Mouse (Mus musculus): Measurements from ENCODE around the gene Macf1.

DNA sequence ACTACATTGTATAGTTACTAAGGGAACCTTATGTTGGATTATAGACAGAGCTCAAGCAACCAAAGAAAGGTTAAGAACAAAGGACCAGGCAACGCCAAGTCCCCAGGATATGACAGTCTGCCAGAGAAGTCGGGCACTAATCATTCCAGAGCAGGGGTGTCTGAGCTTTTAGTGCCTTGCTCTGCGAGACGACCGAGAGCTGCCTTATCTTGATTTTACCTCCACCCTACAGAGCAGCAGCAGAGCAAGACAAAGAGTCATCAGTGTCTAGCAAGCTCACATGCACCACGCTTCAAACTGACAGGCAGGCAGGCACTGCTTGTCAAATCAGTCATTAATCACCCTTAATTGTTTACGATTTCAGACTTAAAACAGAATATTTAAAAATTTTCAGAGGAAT lies 237.4 kb downstream of the Macf1 start:
- TF ChIP-seq CTCF (conservative IDR thresholded peaks at IDR 0.05; ENCODE audit: low read length) = no peak
- no peak for TF ChIP-seq NANOG (IDR thresholded peaks at IDR 0.05; ENCODE audit: borderline replicate concordance, low read length)
- TF ChIP-seq POU5F1 (IDR thresholded peaks at IDR 0.05; ENCODE audit: borderline replicate concordance, low read length) = no peak

Measured in E14TG2a.4 (cell line).